9 mouse cellular contexts compared by ENCODE assay signal in the genomic region with DNA sequence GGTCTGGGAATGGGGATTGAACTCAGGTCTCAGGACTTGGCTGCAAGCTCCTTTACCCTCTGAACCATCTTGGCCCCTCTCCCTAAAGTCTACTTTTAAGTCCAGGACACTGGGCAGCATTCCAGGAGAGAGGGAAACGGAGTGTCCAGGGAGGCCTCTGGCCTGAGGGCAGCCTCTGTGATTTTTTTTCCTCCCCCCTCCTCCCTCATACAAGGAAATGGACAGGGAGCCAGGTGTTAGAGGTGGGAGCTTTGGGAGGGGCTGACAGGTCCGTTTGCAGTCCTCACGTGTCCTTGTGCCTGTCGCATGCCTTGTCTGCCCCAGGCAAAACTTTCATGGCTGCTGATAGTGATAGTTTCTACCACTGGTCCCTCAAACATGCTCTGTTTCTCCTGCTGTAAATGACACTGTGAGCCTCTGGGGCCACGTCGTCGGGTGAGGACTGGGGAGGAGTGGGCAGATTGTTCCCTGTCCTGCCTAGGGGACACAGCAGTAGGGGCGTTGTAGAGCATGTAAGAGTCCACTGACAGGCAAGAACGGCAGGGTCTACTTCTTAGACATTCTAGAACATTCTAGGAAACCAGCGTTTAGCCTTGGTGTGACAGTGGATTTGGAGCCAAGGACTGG. TPM values are rescaled to one million over a fixed set of nuclear protein-coding genes. Genes with fewer than 3 reads are reported as not detected.
DNase-seq lines count a peak whose midpoint lies in the region; ATAC-seq and TF ChIP-seq lines count a peak whose summit lies in the region.
"Had no signal": no experiment of that assay in that cellular context is flagged by ENCODE, and none has a peak within 500 bp of the region (broad histone marks: within the 10 kb centered on the region; RNA-seq: fewer than 3 reads in every experiment).

No protein-coding gene starts in this region.

- peak overlapping the region; percentile 64 for H3K27ac ChIP-seq in lung, embryonic 14.5 days (ENCODE audit: low read depth)
- H3K27ac ChIP-seq in kidney, postnatal 0 days, result peak overlapping the region; percentile 90

- H3K27me3 ChIP-seq in lung, embryonic 14.5 days (ENCODE audit: insufficient read depth, low read length), result no peaks in the 10 kb centered on the region
- H3K27me3 ChIP-seq in kidney, postnatal 0 days (ENCODE audit: insufficient read depth, low read length), result no peaks in the 10 kb centered on the region

- 47% methylated on average over 10 of the region's 10 CpGs for WGBS in lung, embryonic 14.5 days
- WGBS in kidney, postnatal 0 days, result 40% methylated on average over 10 of the region's 10 CpGs

- no peak for TF ChIP-seq CTCF in lung, embryonic 14.5 days (IDR thresholded peaks at IDR 0.05; ENCODE audit: low read depth)
- TF ChIP-seq CTCF in kidney, postnatal 0 days (IDR thresholded peaks at IDR 0.05; ENCODE audit: low read depth), result no peak

- peaks cover 44% of the 10 kb centered on the region for H3K36me3 ChIP-seq in lung, embryonic 14.5 days (ENCODE audit: insufficient read depth)
- H3K36me3 ChIP-seq in kidney, postnatal 0 days (ENCODE audit: insufficient read depth, low read length), result peaks cover 11% of the 10 kb centered on the region; the same call in 1 of the 2 replicates

- no peak overlapping the region for H3K4me3 ChIP-seq in lung, embryonic 14.5 days (ENCODE audit: low read depth, low read length)
- H3K4me3 ChIP-seq in kidney, postnatal 0 days (replicated peaks; ENCODE audit: low read depth, low read length), result no peak overlapping the region

- peak overlapping the region; percentile 23; the same call in 1 of the 2 replicates for H3K9ac ChIP-seq in lung, embryonic 14.5 days
- H3K9ac ChIP-seq in kidney, postnatal 0 days (ENCODE audit: low read depth, low read length), result no peak overlapping the region

- peak; percentile 53 for DNase-seq in lung, embryonic 14.5 days
- no peak for DNase-seq in lung, postnatal 25 days (ENCODE audit: low spot score)
- no peak for DNase-seq in kidney, postnatal 0 days (ENCODE audit: low spot score)
- DNase-seq in naive thymus-derived CD4-positive, alpha-beta T cell, adult 2 months (ENCODE audit: low read depth), result peak; percentile 8
- DNase-seq in left cerebral cortex, adult 18-20 months (ENCODE audit: low spot score in 2 of 2), result no peak
- DNase-seq in gastrocnemius, adult 18-20 months (ENCODE audit: low spot score), result no peak
- no peak for DNase-seq in testis, postnatal 14 days (ENCODE audit: low spot score)
- DNase-seq: right cerebral cortex, postnatal 25 days had no signal

- peak overlapping the region; percentile 32 for H3K4me2 ChIP-seq in lung, embryonic 14.5 days
- H3K4me2 ChIP-seq in kidney, postnatal 0 days (ENCODE audit: low read length), result 0 out of 2 replicates have a peak overlapping the region, but pooled peaks have one; percentile 3

- H3K4me1 ChIP-seq in lung, embryonic 14.5 days (ENCODE audit: insufficient read depth), result peaks cover 36% of the 10 kb centered on the region
- peaks cover 66% of the 10 kb centered on the region for H3K4me1 ChIP-seq in kidney, postnatal 0 days (replicated peaks; ENCODE audit: insufficient read depth, low read length)

- no peaks in the 10 kb centered on the region for H3K9me3 ChIP-seq in lung, embryonic 14.5 days (ENCODE audit: low read depth, low read length)
- no peaks in the 10 kb centered on the region for H3K9me3 ChIP-seq in kidney, postnatal 0 days (replicated peaks; ENCODE audit: low read length)

- ATAC-seq in lung, embryonic 14.5 days (ENCODE audit: insufficient read depth), result no peak
- ATAC-seq in erythroblast, adult 5-6 weeks (replicated peaks; ENCODE audit: low FRiP score, poor library complexity, severe bottlenecking), result peak; percentile 22
- ATAC-seq in kidney, postnatal 0 days (replicated peaks; ENCODE audit: low FRiP score, low read depth), result no peak

RNA-seq across cellular contexts. Expression of a gene that starts 9.6 kb away (rescaled TPM):
- polyA plus RNA-seq in lung, embryonic 14.5 days (2014; fragmentation: Nextera tagmentation; extraction: Ambion mirVana), result 5.1 and 5.4 TPM in 2 replicates
- 6.3 and 8.8 TPM in 2 replicates for total RNA-seq in erythroblast, adult 5-6 weeks (2015; ENCODE audit: low replicate concordance)
- 10.5 and 14.7 TPM in 2 replicates for total RNA-seq in erythroblast, adult 5-6 weeks (2017; ENCODE audit: low replicate concordance)
- polyA plus RNA-seq in kidney, postnatal 0 days (2015; fragmentation: Nextera tagmentation; extraction: Ambion mirVana), result 4.1 and 4.5 TPM in 2 replicates
- 1 to 10 TPM; 5.6 to 7.2 TPM for total RNA-seq in left cerebral cortex, adult 18-20 months (2021)
- 1 to 10 TPM; 1.5 to 1.7 TPM for total RNA-seq in gastrocnemius, adult 18-20 months (2021)

RNA-seq across cellular contexts. Expression of a gene that starts 15.4 kb away (rescaled TPM):
- polyA plus RNA-seq in lung, embryonic 14.5 days (2014; fragmentation: Nextera tagmentation; extraction: Ambion mirVana), result 127 and 132 TPM in 2 replicates
- 42.8 and 46.1 TPM in 2 replicates for total RNA-seq in erythroblast, adult 5-6 weeks (2015; ENCODE audit: low replicate concordance)
- 25.0 and 28.3 TPM in 2 replicates for total RNA-seq in erythroblast, adult 5-6 weeks (2017; ENCODE audit: low replicate concordance)
- polyA plus RNA-seq in kidney, postnatal 0 days (2015; fragmentation: Nextera tagmentation; extraction: Ambion mirVana), result 120 and 137 TPM in 2 replicates
- 100 to 1,000 TPM; 307 to 318 TPM for total RNA-seq in left cerebral cortex, adult 18-20 months (2021)
- total RNA-seq in gastrocnemius, adult 18-20 months (2021), result 100 to 1,000 TPM; 114 to 115 TPM

RNA-seq across cellular contexts. Expression of a gene that starts 19.6 kb away (rescaled TPM):
- 0.70 and 1.2 TPM in 2 replicates for polyA plus RNA-seq in lung, embryonic 14.5 days (2014; fragmentation: Nextera tagmentation; extraction: Ambion mirVana)
- total RNA-seq in erythroblast, adult 5-6 weeks (2015; ENCODE audit: low replicate concordance), result not detected in 2 replicates
- 0.14 TPM in 1 of 2 replicates, not detected in the other for total RNA-seq in erythroblast, adult 5-6 weeks (2017; ENCODE audit: low replicate concordance)
- 1.6 and 1.8 TPM in 2 replicates for polyA plus RNA-seq in kidney, postnatal 0 days (2015; fragmentation: Nextera tagmentation; extraction: Ambion mirVana)
- 10 to 100 TPM in 1 of 2 experiments, 1 to 10 TPM in 1; 5.3 to 10.3 TPM for total RNA-seq in left cerebral cortex, adult 18-20 months (2021)
- total RNA-seq in gastrocnemius, adult 18-20 months (2021), result under 1 TPM; 0.21 TPM

RNA-seq across cellular contexts. Expression of a gene that starts 23.6 kb away (rescaled TPM):
- polyA plus RNA-seq in lung, embryonic 14.5 days (2014; fragmentation: Nextera tagmentation; extraction: Ambion mirVana), result 113 and 124 TPM in 2 replicates
- total RNA-seq in erythroblast, adult 5-6 weeks (2015; ENCODE audit: low replicate concordance), result 4.0 and 7.5 TPM in 2 replicates
- total RNA-seq in erythroblast, adult 5-6 weeks (2017; ENCODE audit: low replicate concordance), result 2.5 and 14.2 TPM in 2 replicates
- 78.9 and 81.9 TPM in 2 replicates for polyA plus RNA-seq in kidney, postnatal 0 days (2015; fragmentation: Nextera tagmentation; extraction: Ambion mirVana)
- 10 to 100 TPM; 45.3 to 46.5 TPM for total RNA-seq in left cerebral cortex, adult 18-20 months (2021)
- 10 to 100 TPM; 21.0 to 22.9 TPM for total RNA-seq in gastrocnemius, adult 18-20 months (2021)

RNA-seq across cellular contexts. Expression of a gene that starts 25.7 kb away (rescaled TPM):
- polyA plus RNA-seq in lung, embryonic 14.5 days (2014; fragmentation: Nextera tagmentation; extraction: Ambion mirVana), result 4.1 TPM in 1 of 2 replicates, not detected in the other
- not detected in 2 replicates for total RNA-seq in erythroblast, adult 5-6 weeks (2015; ENCODE audit: low replicate concordance)
- not detected in 2 replicates for total RNA-seq in erythroblast, adult 5-6 weeks (2017; ENCODE audit: low replicate concordance)
- 4.8 and 21.6 TPM in 2 replicates for polyA plus RNA-seq in kidney, postnatal 0 days (2015; fragmentation: Nextera tagmentation; extraction: Ambion mirVana)
- total RNA-seq in left cerebral cortex, adult 18-20 months (2021), result not detected
- total RNA-seq in gastrocnemius, adult 18-20 months (2021), result not detected

Comparison
In these comparisons a context has a peak if more than half of its experiments do, and no peak if none do; other contexts are left out.
1. DNase-seq: peak in lung, embryonic 14.5 days (single experiment) and naive thymus-derived CD4-positive, alpha-beta T cell, adult 2 months (single experiment); none in lung, postnatal 25 days (single experiment), kidney, postnatal 0 days (single experiment), left cerebral cortex, adult 18-20 months (0 of 2), gastrocnemius, adult 18-20 months (single experiment) and testis, postnatal 14 days (single experiment).
2. RNA of a gene that starts 19.6 kb away (total RNA-seq): 5.3 to 10.3 TPM in left cerebral cortex, adult 18-20 months; 0.21 TPM in gastrocnemius, adult 18-20 months and 0.14 TPM in erythroblast, adult 5-6 weeks; every median in the first group is over 4 times any median in the second.